Mouse (Mus musculus) testis, postnatal 10 days (tissue): Measurements from ENCODE around the gene Serpinf2.

ENCODE experiments used
- DNase-seq: peaks from one replicate; pipeline ENCODE4 v3.0.0; 2021; ENCODE audit warnings: low spot score

The Serpinf2 gene

GRCm38 (mm10) chr11:75439363-75439762 is at the start of gene Serpinf2:
Gene Serpinf2 (minus strand): TSS chr11:75439591.
- no peak for DNase-seq

- DNase-seq, result no peak
Measured at GRCm38 (mm10) chr11:75487496-75487895, 48.1 kb upstream of the Serpinf2 start.

DNA sequence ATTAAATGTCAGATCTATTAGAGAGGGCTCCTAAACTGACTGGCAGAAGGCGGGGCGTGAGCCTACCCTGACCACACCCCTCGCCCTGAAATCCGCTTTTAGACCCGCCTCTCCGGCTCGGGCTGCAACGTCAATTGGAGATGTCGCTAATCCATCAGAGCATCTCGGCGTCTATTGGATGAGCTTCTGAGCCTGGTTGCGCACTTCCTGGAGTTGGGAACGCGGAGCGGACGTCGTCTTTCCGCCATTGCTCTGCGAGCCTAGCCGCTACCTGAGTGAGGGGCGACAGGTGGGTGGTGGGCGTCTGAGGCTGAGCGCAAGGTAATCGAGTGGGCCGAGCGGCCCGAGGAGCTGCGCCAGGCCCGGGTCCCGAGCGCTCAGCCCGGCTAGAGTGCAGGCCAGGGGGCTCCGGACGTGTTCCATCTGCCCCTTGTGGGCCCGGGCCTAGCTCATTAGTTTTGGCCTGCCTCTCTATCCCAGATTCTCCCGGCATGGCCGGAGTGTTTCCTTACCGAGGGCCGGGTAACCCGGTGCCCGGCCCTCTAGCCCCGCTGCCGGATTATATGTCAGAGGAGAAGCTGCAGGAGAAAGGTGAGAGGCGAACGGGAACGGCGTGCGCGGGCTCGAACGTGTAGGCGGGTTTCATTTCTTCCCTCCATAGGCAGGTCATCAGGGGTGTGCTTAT is 47.4 kb upstream of the Serpinf2 start, which contains the start of gene Prpf8:
Gene Prpf8, plus strand, starts transcription at position 216 of the 685 bp plus-strand sequence.
- DNase-seq, result peak; percentile 95

DNA sequence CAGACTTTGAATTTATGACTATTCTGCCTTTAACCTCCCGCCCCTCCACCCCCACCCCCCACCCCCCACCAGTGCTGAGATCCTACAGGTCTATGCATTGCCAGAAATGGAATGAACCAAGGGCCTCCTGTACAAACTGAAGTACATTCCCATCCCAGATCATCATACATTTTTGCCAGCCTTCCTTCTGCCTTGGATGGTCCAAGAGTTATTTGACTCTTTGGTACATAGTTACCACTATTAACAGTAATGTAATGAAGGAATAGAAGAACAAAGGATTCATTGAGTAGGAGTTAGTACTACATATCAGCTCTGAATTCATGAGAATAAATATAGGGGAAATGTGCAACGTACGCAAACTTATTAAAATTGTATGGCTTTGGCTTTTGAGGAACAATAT is 46.8 kb upstream of the Serpinf2 start:
- DNase-seq, result no peak

DNA sequence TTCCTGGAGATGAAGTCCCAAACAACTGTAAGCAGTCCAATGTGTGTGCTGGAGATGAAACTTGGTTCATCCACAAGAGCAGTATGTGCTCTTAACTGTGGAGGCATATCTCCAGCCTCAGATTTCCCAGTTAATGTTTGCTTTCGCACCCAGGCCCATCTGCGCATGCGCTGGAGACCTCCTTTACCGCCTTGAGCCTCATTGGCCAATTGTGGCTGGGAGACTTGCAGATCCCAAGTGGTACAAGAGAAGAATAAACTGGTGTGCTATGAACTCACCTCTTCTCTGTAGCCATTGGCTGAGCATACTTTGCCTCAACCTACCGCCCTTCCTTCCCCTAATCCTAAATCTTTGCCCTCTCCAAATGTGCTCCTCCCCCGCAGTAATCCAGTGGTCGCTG is 34.0 kb upstream of the Serpinf2 start:
- no peak for DNase-seq

DNA sequence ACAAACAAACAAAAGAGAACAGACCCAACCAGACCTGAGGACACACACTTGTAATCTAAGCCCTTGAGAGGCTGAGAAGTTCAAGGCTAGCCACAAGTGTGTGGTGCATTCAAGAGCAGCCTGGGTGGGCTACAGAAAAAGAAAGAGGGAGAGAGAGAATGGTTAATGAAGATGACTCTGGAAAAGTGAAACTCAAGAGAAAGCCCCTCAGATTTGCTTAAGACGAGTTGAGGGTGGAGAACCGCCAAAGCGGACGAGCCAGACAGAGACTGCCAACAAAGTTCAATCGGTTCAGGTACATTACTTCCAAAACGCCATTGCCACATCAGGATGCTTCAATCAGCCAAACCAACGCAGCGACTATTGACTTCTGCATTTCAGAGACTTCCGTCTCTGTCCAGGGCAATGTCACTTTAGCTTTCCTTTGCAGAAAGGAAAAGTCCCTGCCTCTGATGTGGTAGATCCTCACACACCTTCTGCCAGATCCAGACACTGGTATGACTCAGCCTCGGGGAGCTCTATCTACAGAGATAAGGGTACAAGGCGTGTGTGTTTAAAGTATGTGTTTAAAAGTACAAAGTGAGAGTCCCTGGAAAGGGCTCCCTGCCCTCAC is 33.2 kb upstream of the Serpinf2 start:
- no peak for DNase-seq

GRCm38 (mm10) chr11:75470675-75471074 is 31.3 kb upstream of the Serpinf2 start:
- DNase-seq, result no peak

DNA sequence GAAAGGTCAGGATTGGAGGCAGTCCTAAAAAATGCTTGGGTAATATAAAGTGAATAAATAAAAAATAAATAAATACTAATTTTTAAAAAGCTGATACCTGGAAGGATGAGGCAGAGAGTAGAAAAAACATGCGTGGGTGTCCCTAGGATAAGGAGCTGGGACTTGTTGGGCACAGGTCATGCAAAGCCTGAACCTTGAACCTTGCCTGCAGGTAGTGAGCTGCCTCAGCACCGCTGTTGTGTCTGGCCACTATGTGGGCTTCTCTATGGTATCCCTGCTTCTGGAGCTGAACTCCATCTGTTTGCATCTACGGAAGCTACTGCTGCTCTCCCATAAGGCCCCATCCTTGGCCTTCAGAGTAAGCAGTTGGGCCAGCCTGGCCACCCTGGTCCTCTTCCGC is 29.9 kb upstream of the Serpinf2 start:
- DNase-seq, result no peak

- no peak for DNase-seq
Measured at GRCm38 (mm10) chr11:75468410-75468809, 29.0 kb upstream of the Serpinf2 start.

- peak; percentile 78 for DNase-seq
Measured at GRCm38 (mm10) chr11:75467512-75468215, 28.3 kb upstream of the Serpinf2 start.

- DNase-seq, result no peak
Measured at GRCm38 (mm10) chr11:75466731-75467505, 27.5 kb upstream of the Serpinf2 start.

- DNase-seq, result no peak
Measured at GRCm38 (mm10) chr11:75465051-75465450, 25.7 kb upstream of the Serpinf2 start.

- DNase-seq, result no peak
Measured at GRCm38 (mm10) chr11:75464417-75464816, 25.0 kb upstream of the Serpinf2 start.

DNA sequence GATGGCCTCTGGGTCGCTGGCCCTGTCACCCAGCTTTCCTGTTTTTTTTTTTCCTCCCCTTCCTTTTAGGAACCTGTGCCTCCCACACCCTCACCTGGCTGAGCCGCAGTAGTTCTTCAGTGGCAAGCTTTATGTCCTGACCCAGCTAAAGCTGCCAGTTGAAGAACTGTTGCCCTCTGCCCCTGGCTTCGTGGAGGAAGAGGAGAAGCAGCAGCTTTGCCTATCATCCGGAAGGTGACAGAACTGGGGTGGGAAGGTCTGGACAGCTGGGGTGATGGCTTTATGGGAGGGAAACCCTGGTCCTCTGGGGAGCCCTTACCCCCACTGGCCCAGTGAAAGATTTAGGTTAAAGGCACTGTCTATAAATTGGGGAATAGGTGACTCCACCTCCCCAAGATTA is 24.2 kb upstream of the Serpinf2 start:
- DNase-seq, result no peak

- DNase-seq, result peak; percentile 99
Measured at GRCm38 (mm10) chr11:75462865-75463336, 23.5 kb upstream of the Serpinf2 start.

GRCm38 (mm10) chr11:75462253-75462783 is 22.9 kb upstream of the Serpinf2 start:
- DNase-seq, result peak; percentile 87

GRCm38 (mm10) chr11:75461743-75462252 is 22.4 kb upstream of the Serpinf2 start:
- DNase-seq, result no peak

DNA sequence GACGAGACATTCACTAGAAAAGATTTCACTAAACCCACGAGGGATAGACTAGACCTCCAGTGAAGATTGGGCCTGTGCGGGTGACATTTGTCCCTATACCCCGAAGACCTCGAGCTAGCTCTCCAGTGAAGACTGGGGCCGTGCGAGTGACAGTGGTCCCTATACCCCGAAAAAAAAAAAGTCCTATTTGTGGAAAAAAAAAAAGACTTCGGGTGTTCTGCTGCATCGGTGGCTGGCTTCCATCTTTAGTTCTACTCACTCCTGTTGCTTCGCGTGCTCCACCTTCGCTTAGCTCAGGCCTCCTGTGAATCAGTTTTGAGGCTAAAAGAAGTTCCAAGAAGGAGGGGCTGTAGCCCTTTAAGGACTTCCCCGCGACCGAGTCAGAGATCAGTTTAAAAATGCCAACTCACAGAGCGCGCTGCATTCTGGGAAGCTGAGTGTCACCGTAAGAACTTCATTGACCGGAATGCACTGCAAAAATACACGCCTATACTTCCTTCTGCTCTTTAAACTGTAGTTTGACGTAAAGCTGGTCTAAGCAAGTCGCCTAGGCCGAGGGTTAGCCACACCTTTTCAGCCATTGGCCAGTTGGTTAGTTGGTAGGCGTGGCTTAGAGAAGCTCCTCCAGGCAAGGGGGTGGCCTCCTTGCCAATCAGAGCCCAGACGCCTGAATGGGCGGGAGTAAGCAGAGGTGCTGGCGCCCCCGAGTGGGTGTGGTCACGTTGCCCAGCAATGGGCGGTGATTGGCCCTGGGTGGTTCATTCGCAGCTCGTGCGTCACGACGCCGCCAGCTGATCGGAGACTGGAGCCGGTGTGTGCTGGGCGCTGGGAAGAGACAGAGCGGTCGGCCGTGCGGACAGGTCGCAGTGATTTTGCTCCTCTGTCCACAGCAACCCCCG is 21.7 kb upstream of the Serpinf2 start, which contains the start of gene Tlcd2:
Gene Tlcd2, plus strand, starts transcription at position 872 of the 899 bp plus-strand sequence.
- DNase-seq, result peak; percentile 98

GRCm38 (mm10) chr11:75460103-75460843 is 20.9 kb upstream of the Serpinf2 start:
- DNase-seq, result peak; percentile 92

DNA sequence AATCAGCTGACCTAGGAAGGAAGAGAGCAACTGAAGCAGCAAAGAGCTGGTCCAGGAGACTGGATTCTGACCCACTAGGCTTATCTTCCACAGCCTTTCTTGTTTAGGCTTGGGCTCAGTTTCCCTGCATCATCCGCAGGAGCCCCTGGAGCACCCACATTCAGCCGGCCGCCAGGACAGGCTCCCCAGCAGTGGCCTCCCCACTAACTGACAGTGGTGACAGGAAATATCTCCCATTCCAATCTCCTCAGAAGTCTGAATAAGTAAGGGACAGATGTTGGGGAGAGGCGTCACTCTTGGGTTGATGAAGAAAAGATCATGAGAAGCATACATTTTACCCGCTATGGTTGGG is 20.3 kb upstream of the Serpinf2 start:
- no peak for DNase-seq
